Mouse (Mus musculus) E14TG2a.4 (cell line): ENCODE results near the gene Nmnat2.

Experiments used
- H3K27me3 ChIP-seq: 2 replicates; pipeline ENCODE4 v1.6.1; 2014; ENCODE audit warnings: low read length, control low read depth; ENCODE audit not compliant: insufficient read depth
- H3K36me3 ChIP-seq: 2 replicates; pipeline ENCODE4 v1.6.1; 2014; ENCODE audit warnings: low read length, control low read depth; ENCODE audit not compliant: insufficient read depth
- H3K4me1 ChIP-seq: replicated peaks from 2 replicates; pipeline ENCODE4 v1.6.1; 2014; ENCODE audit warnings: low read depth, low read length, control low read depth
- H3K4me3 ChIP-seq: replicated peaks from 2 replicates; pipeline ENCODE4 v1.5.1; 2014; ENCODE audit warnings: mild to moderate bottlenecking, low read length
- H3K9me3 ChIP-seq: 2 replicates; pipeline ENCODE4 v1.6.1; 2014; ENCODE audit warnings: low read length, control low read depth
- CTCF ChIP-seq: conservative IDR thresholded peaks from 2 replicates; pipeline ENCODE4 v1.5.1; 2014; ENCODE audit warnings: low read length
- NANOG ChIP-seq: IDR thresholded peaks from 2 replicates; pipeline ENCODE4 v1.6.1; 2014; ENCODE audit warnings: borderline replicate concordance, low read length, mixed read lengths
- POU5F1 ChIP-seq: IDR thresholded peaks from 2 replicates; pipeline ENCODE4 v1.6.1; 2014; ENCODE audit warnings: low read length, borderline replicate concordance

Gene Nmnat2

DNA sequence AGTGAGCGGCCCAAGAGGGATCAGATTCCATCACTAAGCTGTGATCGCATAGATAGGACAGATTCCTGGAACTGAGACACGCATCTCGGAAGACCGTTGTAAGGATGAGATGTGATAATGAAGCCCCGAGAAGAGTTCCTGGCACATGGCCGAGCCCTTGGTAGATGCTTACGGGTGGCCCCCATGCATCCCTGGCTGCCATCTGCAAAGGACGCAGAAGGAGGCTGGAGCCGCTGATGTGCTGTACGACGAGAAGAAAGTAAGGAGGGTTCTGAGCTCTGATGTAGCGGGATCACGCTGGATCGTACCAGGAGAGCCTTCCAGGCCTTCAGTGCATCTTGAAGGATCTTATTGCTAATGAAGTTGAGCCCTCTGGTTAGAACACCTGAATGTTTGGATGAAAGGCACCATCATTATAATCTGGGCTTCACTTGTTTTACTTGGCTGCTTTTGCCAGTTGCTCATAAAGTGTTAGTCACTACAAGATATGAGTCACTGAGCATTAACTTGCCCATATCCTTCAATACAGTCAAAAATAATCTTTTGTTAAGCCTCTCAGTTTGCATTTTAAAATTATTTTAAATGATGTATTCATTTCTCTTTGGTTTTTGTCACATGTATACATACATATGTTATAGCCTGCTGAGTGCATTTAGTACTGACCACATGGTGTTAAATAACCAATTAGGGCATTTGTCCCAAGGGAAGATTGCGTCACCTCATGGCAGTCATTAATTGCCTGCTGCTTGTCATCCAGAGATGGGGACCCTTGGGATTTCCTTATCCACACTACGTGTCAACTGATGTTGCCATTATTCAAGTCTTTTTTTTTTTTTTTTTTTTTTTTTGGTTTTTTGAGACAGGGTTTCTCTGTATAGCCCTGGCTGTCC is 147.7 kb downstream of the Nmnat2 start:
- TF ChIP-seq NANOG = no peak
- TF ChIP-seq POU5F1 = no peak
- no peak for TF ChIP-seq CTCF
- no peaks in the 10 kb centered on the region for H3K27me3 ChIP-seq
- peaks cover 73% of the 10 kb centered on the region for H3K4me1 ChIP-seq
- no peaks in the 10 kb centered on the region for H3K9me3 ChIP-seq
- no peak overlapping the region for H3K4me3 ChIP-seq
- H3K36me3 ChIP-seq = peaks cover 9% of the 10 kb centered on the region

- Histone ChIP-seq H3K4me1 (peaks cover 74% of the 10 kb centered on the region), H3K4me3 (no peak overlapping the region), H3K27me3 (no peaks in the 10 kb centered on the region), H3K9me3 (no peaks in the 10 kb centered on the region), H3K36me3 (peaks cover 7% of the 10 kb centered on the region)
- TF ChIP-seq CTCF (no peak), NANOG (no peak), POU5F1 (no peak)
Measured at GRCm38 (mm10) chr1:153103186-153103554, 148.4 kb downstream of the Nmnat2 start.

GRCm38 (mm10) chr1:153104804-153105203 is 150.0 kb downstream of the Nmnat2 start:
- TF ChIP-seq NANOG (no peak), POU5F1 (no peak), CTCF (no peak)
- Histone ChIP-seq H3K27me3 (no peaks in the 10 kb centered on the region), H3K4me3 (no peak overlapping the region), H3K36me3 (peaks cover 4% of the 10 kb centered on the region), H3K9me3 (no peaks in the 10 kb centered on the region), H3K4me1 (peaks cover 70% of the 10 kb centered on the region)

DNA sequence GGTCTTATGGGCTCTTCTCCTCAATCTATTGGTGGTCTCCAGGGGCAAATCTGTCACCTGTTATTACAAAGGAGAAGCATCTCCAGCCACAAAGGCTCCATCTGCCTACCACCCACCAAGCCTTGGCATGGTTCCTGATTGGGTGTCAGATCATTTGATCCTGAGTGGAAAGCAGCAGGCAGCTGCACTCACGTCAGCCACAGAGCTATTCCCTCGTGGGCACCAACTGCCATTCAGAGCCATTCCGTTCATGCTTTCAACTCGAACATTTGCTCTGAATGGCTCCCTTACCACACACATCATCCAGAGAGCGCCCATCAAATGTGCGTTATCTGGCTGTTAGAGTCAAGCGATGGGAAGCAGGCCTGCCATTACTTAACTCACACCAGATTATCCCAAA is 153.1 kb downstream of the Nmnat2 start:
- peaks cover 5% of the 10 kb centered on the region; the same call in 1 of the 2 replicates for H3K9me3 ChIP-seq
- H3K27me3 ChIP-seq = no peaks in the 10 kb centered on the region
- peaks cover 18% of the 10 kb centered on the region for H3K36me3 ChIP-seq
- TF ChIP-seq NANOG (no peak), CTCF (no peak), POU5F1 (no peak)
- H3K4me3 ChIP-seq = no peak overlapping the region
- peaks cover 49% of the 10 kb centered on the region for H3K4me1 ChIP-seq

DNA sequence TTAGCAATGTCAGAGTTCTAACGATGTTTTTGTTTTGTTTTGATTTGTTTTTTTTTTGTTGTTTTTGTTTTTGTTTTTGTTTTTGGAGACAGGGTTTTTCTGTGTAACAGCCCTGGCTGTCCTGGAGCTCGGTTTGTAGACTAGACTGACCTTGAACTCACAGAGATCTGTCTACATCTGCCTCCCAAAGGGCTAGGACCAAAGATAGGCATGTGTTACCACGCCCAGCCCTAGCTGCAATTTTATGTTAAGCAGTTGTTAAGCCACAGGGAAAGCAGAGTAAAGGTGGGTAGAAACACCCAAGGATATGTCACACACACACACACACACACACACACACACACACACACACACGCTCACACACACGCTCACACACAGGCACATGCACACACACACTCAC is 154.6 kb downstream of the Nmnat2 start:
- Histone ChIP-seq H3K4me3 (no peak overlapping the region), H3K27me3 (no peaks in the 10 kb centered on the region), H3K9me3 (peaks cover 5% of the 10 kb centered on the region; the same call in 1 of the 2 replicates), H3K36me3 (peaks cover 28% of the 10 kb centered on the region), H3K4me1 (peaks cover 37% of the 10 kb centered on the region)
- TF ChIP-seq POU5F1 (no peak), CTCF (no peak), NANOG (no peak)

- Histone ChIP-seq H3K9me3 (peaks cover 5% of the 10 kb centered on the region; the same call in 1 of the 2 replicates), H3K4me3 (no peak overlapping the region), H3K27me3 (no peaks in the 10 kb centered on the region), H3K36me3 (peaks cover 28% of the 10 kb centered on the region), H3K4me1 (peaks cover 33% of the 10 kb centered on the region)
- no peak for TF ChIP-seq CTCF
- no peak for TF ChIP-seq NANOG
- TF ChIP-seq POU5F1 = no peak
Measured at GRCm38 (mm10) chr1:153109836-153110235, 155.0 kb downstream of the Nmnat2 start.

DNA sequence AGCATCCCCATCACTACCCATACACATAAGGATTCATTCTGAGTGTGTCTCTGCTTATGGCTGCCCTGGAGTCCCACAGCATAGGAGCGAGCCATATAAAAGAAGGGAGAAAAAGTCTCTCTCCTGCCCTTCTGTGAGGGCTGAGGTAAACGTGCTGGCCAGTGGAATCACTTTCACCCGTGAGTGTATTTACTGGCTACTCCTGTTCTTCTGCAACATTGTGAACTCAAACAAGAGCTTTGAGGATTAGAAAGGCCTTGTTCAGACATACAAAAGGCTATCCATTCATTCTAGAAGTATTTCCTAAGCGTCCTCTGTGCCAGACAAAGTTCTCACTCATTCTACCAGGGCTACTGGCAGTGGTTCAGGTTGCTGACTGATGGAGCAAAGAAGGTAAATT is 156.8 kb downstream of the Nmnat2 start:
- Histone ChIP-seq H3K27me3 (no peaks in the 10 kb centered on the region), H3K36me3 (peaks cover 36% of the 10 kb centered on the region), H3K4me1 (peaks cover 29% of the 10 kb centered on the region), H3K9me3 (peaks cover 5% of the 10 kb centered on the region; the same call in 1 of the 2 replicates), H3K4me3 (no peak overlapping the region)
- TF ChIP-seq CTCF = no peak
- TF ChIP-seq NANOG = no peak
- TF ChIP-seq POU5F1 = no peak

- H3K4me1 ChIP-seq = peaks cover 6% of the 10 kb centered on the region
- peaks cover 5% of the 10 kb centered on the region; the same call in 1 of the 2 replicates for H3K9me3 ChIP-seq
- no peak for TF ChIP-seq POU5F1
- peak; percentile 16 for TF ChIP-seq CTCF
- no peak for TF ChIP-seq NANOG
- H3K27me3 ChIP-seq = no peaks in the 10 kb centered on the region
- H3K4me3 ChIP-seq = no peak overlapping the region
- peaks cover 42% of the 10 kb centered on the region for H3K36me3 ChIP-seq
Measured at GRCm38 (mm10) chr1:153115315-153115714, 160.5 kb downstream of the Nmnat2 start.
